Mouse (Mus musculus) Muller cell, postnatal 12 days (primary cell): ENCODE results near the gene Olfr99.
A peak's percentile ranks its signal among the peaks of the same experiment; 100 is the strongest.
"Not testable (repeated sequence)": the region's sequence is repeated elsewhere in the genome, so short reads cannot be mapped to it uniquely, and the experiment has no call there.

Experiments
- DNase-seq: peaks from one replicate; pipeline ENCODE4 v3.0.0-alpha.2; 2015; ENCODE audit errors: inconsistent ontology term

Gene Olfr99

DNA sequence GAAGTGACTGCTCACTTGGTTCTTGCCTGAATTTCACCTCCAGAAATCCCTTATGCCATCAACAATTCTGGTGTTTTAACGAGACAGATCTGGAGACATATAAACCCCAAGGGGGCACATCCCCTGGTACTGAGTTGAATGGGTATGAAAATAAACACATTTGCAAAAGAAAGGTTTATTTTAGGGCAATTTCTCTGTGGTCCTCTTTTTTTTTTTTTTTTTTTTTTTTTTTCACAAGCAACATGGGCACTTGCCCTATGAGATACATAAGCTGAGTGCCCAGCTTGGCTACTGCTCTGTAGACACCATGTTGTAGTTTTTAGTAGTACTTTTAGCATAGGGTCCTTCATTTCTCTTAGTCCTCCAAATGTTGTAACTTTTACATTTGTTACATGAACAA is at the start of gene Olfr99:
Gene Olfr99 (minus strand): TSS at position 101 of the 400 bp plus-strand sequence.
- DNase-seq: no peak

DNA sequence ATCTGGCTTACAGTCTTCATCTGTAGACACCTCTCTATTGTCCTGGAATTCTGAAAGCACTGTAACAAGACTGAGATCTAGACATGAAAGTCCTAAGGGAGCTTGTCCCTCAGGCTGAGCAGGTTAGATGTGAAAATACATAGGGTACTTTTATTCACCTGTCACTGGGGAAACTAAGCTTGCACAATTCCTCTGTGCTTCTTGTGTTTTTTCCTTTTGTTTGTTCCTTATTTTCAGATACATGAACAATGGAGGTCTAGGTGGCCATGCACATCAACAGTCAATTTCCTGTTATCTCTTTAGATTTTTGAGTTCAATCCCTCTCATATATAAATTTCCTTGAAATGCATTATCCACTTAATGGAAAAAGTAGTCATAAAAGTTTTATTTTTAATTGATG is 33.7 kb upstream of the Olfr99 start, which contains the start of gene Olfr102:
Gene Olfr102 (minus strand): TSS at position 101 of the 400 bp plus-strand sequence.
- no peak for DNase-seq

DNA sequence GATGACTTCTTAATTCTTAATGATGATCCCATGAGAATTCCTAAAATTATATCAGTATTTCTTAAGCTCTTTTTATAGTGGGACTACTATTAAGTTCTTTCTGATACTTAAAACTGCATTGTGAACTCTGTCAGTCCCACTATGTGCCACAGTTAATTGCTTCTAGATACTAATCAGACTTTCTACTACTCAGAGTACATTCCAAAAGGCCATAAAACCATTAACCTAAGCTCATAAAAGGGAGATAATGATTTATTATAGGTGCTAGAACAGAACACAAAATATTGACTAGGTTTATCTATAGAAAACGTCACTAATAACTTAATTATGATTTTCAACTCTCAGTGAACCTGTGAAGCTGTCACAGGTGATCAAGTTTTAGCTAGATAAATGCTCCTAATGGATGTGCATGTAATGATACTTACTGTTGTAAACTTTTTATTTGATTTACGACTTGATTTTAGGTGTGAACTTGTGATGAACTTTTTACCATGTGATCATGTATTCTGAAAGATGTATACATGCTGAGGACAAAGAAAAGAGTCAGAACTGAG is 27.0 kb upstream of the Olfr99 start:
- DNase-seq: no peak

DNA sequence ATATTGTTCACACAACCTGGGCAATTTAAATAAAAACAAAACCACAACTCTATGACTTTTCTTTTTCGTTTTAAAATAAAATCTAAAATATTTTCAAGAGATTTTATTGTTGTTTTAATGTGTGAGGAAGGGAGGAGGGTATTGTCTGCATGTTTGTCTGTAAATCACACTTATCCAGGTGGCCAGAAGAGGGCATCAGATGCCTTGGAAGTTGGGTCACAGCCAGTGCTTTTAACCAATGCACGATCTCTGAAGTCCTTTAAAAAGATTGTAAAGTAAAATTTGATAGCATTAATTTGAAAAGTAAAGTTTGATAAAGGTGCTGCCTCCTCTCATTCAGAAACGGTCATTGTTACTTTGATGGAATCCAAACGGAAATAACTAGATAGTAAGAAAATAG is 25.2 kb upstream of the Olfr99 start:
- DNase-seq: no peak

DNA sequence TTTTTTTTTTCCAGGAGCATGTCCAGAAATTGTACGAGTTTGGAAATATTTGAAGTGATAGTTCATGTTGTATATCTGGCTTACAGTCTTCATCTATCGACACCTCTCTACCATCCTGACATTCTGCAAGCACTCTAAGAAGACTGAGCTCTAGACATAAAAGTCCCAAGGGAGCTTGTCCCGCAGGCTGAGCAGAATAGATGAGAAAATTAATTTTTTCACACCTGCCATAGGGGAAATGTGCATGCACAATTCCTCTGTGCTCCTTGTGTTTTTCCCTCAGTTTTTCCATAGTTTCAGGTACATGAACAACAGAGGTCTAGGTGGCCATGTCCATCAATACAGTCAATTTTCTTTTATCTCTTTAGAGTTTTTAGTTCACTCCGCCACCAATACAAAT is 21.0 kb upstream of the Olfr99 start, which contains the start of gene Olfr101:
Gene Olfr101 (minus strand): TSS at position 101 of the 400 bp plus-strand sequence.
- DNase-seq: no peak

DNA sequence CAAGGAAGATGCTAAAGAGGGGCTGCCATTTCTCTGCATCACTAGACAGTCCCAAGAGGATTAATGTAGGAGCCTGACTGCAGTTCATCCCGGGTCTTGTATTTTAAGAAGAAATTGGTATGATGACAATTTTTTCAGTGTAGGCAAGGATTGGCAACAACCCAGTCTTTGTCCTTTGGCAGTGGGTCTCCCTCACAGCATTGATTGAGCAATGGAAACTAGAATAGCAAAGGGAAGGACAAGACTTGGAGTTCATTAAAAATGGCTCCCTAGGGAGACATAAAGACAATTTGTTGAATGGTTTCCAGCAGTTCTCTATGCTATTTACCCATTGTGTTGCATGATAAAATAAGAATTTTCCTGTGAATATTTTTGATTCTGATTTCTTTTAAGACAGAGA is 2.9 kb downstream of the Olfr99 start:
- DNase-seq: no peak

DNA sequence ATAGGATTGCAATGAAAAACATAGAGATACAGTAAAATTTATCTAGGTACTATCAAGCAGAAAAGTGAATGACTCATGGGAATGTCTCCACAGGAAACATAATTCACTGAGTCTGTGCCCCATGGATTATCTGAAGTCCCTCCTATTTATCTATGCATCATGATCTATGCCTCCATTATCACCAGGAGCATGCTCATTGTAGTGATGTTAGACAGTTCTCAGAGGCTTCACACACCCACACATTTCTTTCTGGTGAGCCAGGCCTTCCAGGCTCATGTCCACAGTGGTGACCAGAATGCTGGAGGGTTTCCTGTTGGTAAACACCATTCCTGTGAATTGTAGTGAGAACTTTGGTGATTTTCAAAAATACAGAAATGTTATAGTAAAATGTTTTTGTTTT is 6.7 kb downstream of the Olfr99 start:
- DNase-seq: no peak

DNA sequence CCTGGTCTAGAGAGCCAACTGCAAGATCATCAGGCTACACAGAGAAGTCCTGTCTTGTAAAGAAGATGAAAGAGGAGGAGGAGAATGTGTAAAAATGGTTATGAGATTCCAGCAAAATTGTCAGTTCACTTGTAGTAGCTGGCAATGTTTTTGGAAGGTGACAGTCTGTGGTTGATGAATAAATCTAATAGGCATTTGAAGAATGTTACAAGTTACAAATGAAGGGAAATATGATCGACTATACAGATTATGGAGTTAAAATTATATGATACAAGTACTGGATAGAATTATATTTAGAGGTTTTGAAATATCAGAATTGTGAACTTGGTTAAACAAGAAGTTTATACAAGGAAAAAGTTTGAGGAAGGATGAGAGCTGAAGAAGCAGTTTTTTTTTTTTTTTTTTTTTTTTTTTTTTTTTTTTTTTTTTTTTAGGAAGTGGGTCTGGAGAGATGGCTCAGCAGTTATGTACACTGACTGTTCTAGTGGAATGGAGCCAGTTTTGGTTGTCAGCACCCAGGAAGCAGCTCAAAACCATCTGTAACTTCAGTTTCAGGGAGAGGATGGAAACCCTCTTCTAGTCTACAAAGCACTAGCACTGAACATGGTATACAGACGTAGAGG is 7.5 kb downstream of the Olfr99 start:
- DNase-seq: peak; percentile 76

DNA sequence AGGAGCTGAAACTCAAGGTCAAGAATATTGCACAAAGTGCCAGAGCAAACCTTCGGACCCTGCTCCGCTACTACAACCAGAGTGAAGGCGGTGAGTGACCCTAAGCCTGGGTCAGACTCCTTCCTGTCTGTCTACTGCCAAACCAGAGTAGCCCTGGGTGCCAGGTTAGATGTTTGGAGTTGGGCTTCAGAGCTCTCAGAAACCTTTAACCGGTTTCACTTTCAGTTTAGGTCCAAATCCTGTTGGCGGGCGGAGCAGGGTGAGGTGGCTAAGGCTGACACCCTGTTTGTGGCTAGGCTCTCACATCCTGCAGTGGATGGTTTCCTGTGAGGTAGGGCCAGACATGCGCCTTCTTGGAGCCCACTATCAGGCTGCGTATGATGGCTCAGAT is 12.6 kb downstream of the Olfr99 start:
- DNase-seq: peak; percentile 47

DNA sequence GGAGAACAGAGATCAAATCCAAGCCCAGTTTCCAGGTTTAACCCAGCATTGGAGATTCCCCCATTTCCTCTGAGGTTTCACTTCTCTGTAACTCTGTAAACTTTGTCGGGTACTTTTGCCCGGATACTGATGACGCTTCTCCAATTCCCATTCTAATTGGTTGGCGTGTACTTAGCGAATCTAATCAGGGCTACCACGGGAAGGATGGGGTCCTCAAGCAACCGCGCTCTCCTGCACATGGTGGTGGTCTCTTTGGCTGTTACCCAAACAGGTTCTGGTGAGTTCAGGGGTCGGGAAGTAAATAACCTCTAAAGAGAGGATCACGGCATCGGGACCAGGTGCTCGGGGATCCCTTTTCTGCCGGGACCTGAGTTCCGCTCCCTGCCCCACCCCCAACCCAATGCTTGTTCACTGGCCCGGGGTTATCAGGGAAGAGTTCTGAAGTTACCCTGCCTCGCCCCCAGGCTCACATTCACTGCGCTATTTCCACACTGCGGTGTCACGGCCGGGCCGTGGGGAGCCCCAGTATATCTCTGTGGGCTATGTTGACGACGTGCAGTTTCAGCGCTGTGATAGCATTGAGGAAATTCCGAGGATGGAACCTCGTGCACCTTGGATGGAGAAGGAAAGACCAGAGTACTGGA is 13.1 kb downstream of the Olfr99 start, which contains the start of gene H2-M3:
Gene H2-M3 (plus strand): TSS at position 163 of the 644 bp plus-strand sequence.
- peak; percentile 78 for DNase-seq

DNA sequence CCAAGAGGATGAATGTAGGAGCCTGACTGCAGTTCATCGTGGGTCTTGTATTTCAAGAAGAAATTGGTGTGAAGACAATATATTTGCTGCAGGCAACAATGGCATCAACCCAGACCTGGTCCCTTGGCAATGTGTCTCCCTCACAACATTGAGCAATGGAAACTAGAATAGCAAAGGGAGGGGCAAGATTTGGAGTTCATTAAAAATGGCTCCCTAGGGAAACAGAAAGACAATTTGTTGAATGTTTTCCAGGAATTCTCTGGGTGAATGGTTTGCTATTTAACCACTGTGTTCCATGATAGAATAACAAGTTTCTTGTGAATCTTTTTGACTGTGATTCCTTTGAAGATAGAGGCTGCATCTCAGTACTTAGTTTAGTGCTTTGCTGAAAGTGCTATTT is 19.6 kb downstream of the Olfr99 start, which contains the start of gene Olfr98:
Gene Olfr98 (minus strand): TSS at position 124 of the 400 bp plus-strand sequence.
- peak; percentile 55 for DNase-seq

DNA sequence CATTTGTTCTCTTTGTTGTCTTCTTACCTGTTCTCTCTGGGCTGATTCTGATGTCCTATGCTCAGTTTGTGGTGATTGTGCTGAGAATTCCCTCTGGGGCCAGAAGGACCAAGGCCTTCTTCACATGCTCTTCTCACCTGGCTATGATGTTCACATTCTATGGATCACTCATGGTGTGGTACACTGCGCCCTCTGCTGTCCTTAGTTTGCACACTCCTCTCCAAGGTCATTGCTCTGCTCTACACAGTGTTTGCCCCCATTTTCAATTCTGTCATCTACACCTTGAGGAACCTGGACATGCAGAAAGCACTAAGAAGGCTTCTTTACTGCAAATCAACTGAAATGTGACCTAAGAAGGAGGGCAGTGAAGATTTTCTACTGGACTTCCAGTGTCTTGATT is 32.7 kb downstream of the Olfr99 start:
- no peak for DNase-seq

DNA sequence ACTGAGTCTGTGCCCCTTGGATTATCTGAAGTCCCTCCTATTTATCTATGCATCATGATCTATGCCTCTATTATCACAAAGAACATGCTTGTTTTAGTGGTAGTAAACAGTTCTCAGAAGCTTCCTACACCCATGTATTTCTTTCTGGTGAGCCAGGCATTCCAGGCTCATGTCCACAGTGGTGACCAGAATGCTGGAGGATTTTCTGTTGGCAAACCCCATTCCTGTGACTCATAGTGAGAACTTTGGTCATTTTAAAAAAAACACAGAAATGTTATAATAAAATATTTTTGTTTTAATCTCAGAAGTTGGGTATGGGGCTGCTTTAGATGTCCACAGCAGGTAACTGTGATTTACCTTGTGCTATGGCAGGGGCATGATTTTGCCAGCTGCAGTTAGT is 33.8 kb downstream of the Olfr99 start:
- DNase-seq: peak; percentile 16

DNA sequence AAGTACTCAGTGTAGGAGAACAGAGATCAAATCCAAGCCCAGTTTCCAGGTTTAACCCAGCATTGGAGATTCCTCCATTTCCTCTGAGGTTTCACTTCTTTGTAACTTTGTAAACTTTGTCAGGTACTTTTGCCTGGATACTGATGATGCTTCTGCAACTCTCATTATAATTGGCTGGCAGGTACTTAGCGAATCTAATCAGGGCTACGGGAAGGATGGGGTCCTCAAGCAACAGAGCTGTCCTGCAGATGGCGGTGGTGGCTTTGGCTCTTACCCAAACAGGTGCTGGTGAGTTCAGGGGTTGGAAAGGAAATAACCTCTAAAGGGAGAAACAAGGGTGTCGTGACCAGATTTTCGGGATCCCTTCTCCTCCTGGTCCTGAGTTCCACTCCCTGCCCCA is 36.5 kb downstream of the Olfr99 start:
- DNase-seq: peak; percentile 54

DNA sequence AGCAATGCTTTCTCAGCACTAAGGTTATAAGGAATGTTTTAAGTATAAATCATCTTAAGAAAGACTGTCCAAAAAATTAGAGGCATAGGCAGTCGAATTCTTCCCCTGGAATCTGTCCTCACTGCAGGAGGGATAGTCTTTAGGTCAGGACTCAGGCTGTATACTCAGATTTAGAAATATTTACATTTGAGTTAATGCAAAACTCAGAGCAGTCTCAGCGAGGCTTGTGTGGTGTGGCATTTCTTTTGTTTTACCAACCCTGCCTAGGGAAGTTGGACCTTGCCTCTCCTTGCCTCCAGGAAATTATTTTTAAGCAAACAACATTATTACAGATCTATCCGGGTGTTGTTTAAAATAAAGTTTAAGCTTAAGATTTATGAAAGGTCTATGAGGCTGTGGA is 41.1 kb downstream of the Olfr99 start:
- no peak for DNase-seq

DNA sequence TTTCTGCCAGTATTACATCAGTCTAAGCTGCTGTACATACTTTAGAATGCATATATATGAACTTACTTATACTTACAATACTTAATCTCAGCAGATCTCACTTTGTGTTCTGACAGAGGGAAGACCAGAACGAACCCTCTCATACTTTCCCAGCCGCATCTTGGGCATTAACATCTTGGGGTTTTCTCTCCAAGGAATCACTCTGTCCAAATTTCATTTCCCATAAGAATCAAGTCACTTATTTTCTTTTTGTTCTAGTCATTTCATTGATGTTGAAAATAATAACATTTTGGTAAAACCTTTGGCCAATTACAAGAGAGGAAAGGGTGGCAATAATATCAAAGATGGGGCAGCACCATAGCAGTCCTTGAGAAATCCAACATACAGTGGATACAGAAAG is 46.0 kb downstream of the Olfr99 start, which contains the start of gene Olfr97:
Gene Olfr97 (minus strand): TSS at position 101 of the 400 bp plus-strand sequence.
- DNase-seq: not testable (repeated sequence)
